Mouse (Mus musculus) liver, embryonic 14.5 days (tissue): ENCODE data around the gene Tomm34.

ENCODE experiments used
- CTCF ChIP-seq: IDR thresholded peaks from 2 replicates; pipeline ENCODE4 v1.5.1; 2016; ENCODE audit warnings: antibody characterized with exemption, low read depth, control low read depth
- EP300 ChIP-seq: IDR thresholded peaks from 2 replicates; pipeline ENCODE4 v1.6.1; 2016; ENCODE audit warnings: antibody characterized with exemption, low read depth

DNA sequence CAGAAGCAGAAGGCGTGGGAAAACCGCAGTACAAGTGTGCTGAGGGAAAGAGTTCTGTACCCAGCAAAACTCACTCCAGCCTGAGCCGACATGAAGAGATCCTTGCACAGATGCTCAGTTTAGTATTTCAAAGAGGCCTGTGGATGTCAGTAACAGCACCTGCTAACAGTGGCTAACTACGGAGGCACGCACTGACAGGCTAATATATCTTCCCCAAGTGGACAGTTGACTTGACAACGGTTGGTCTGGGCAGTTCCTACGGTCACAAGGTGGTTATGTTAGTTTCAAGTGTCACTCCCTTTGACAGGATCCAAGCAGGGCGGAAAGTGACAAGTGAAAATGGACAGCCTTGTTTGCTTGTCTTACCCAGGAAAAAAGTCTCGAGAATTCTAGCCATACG lies 11.2 kb upstream of the Tomm34 start:
- TF ChIP-seq CTCF: no peak
- TF ChIP-seq EP300: no peak
